Mouse (Mus musculus) cerebellum, postnatal 4 days (tissue): ENCODE measurements around the gene Kcng3.

ENCODE experiments used
- DNase-seq, 2 experiments: peaks; one replicate each; pipeline ENCODE4 v3.0.0; 2022; ENCODE audit warnings: low spot score in 2 of 2, mixed read lengths in 1 of 2

The Kcng3 gene

GRCm38 (mm10) chr17:83631783-83632652 lies at the start of gene Kcng3:
Kcng3 (minus strand) TSS chr17:83631895.
- peak in 1 of 2 experiments; percentile 12 for DNase-seq

GRCm38 (mm10) chr17:83677370-83677769 lies 45.7 kb upstream of the Kcng3 start:
- no peak for DNase-seq

- DNase-seq, result no peak
These were observed 41.0 kb upstream of the Kcng3 start for GRCm38 (mm10) chr17:83672685-83673084.

GRCm38 (mm10) chr17:83667934-83668690 lies 36.4 kb upstream of the Kcng3 start:
- DNase-seq, result no peak

- DNase-seq, result no peak
These were observed 35.0 kb upstream of the Kcng3 start for GRCm38 (mm10) chr17:83666597-83667287.

GRCm38 (mm10) chr17:83664761-83665160 lies 33.1 kb upstream of the Kcng3 start:
- no peak for DNase-seq

GRCm38 (mm10) chr17:83658943-83659342 lies 27.2 kb upstream of the Kcng3 start:
- DNase-seq, result no peak

GRCm38 (mm10) chr17:83657375-83657774 lies 25.7 kb upstream of the Kcng3 start:
- DNase-seq, result no peak

GRCm38 (mm10) chr17:83655732-83656131 lies 24.0 kb upstream of the Kcng3 start:
- no peak for DNase-seq

GRCm38 (mm10) chr17:83654651-83655136 lies 23.0 kb upstream of the Kcng3 start:
- DNase-seq, result no peak

GRCm38 (mm10) chr17:83653635-83654034 lies 21.9 kb upstream of the Kcng3 start:
- no peak for DNase-seq

- no peak for DNase-seq
These were observed 19.4 kb upstream of the Kcng3 start for GRCm38 (mm10) chr17:83650932-83651682.

- no peak for DNase-seq
These were observed 18.3 kb upstream of the Kcng3 start for GRCm38 (mm10) chr17:83649986-83650385.

- no peak for DNase-seq
These were observed 15.7 kb upstream of the Kcng3 start for GRCm38 (mm10) chr17:83647413-83647812.

- no peak for DNase-seq
These were observed 14.9 kb upstream of the Kcng3 start for GRCm38 (mm10) chr17:83646425-83647163.

GRCm38 (mm10) chr17:83645226-83645808 lies 13.6 kb upstream of the Kcng3 start:
- DNase-seq, result no peak

- DNase-seq, result peak in 1 of 2 experiments; percentile 31
These were observed 5.7 kb upstream of the Kcng3 start for GRCm38 (mm10) chr17:83637393-83637792.

- no peak for DNase-seq
These were observed 4.7 kb upstream of the Kcng3 start for GRCm38 (mm10) chr17:83636443-83636842.

- peak; percentile 50 to 64 for DNase-seq
These were observed 1.2 kb upstream of the Kcng3 start for GRCm38 (mm10) chr17:83632653-83633570.
